Mouse (Mus musculus) megakaryocyte, embryonic 14.5 days (primary cell): Measurements from ENCODE around the gene Col1a1. TPM values are rescaled to one million over a fixed set of nuclear protein-coding genes. Genes with fewer than 3 reads are reported as not detected.

Source experiments
- H3K27me3 ChIP-seq: replicated peaks from 2 replicates; pipeline ENCODE3; 2012; ENCODE audit warnings: inconsistent platforms
- H3K36me3 ChIP-seq: replicated peaks from 2 replicates; pipeline ENCODE3; 2012; ENCODE audit warnings: low read length, inconsistent platforms, mixed read lengths
- H3K4me1 ChIP-seq: 2 replicates; pipeline ENCODE4 v1.6.1; 2012; ENCODE audit warnings: inconsistent platforms
- H3K4me3 ChIP-seq: replicated peaks from 2 replicates; pipeline ENCODE3; 2012; ENCODE audit warnings: moderate library complexity, mild to moderate bottlenecking, inconsistent platforms
- H3K9me3 ChIP-seq: 2 replicates; pipeline ENCODE4 v1.6.1; 2012; ENCODE audit warnings: inconsistent platforms
- FLI1 ChIP-seq: IDR thresholded peaks from 2 replicates; pipeline ENCODE4 v1.6.1; 2012; ENCODE audit warnings: low read length, inconsistent platforms, mixed read lengths
- GATA1 ChIP-seq: IDR thresholded peaks from 3 replicates; pipeline ENCODE4 v1.6.1; 2012; ENCODE audit warnings: mixed read lengths, low read length, inconsistent platforms, borderline replicate concordance
- polyA plus RNA-seq: library from polyadenylated mRNA; stranded (reverse); fragments of >175 nt; gene quantifications from 2 replicates; pipeline ENCODE4 v1.2.3, GENCODE M21; 2012; ENCODE audit warnings: low replicate concordance; ENCODE audit not compliant: insufficient read depth

Gene Col1a1
- polyA plus RNA-seq, 1 experiment: not detected

DNA sequence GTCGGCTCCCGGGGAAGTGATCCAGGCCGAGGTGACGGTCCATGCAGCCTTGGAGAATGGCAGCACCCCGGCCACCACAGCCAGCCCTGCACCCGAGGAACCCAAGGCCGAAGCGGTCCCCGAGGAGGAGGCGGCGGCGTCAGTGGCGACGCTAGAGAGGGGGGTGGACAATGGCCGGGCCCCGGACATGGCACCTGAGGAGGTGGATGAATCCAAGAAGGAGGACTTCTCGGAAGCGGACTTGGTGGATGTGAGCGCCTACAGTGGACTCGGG is 56.4 kb downstream of the Col1a1 start:
- Histone ChIP-seq H3K9me3 (no peaks in the 10 kb centered on the region), H3K4me3 (peak overlapping the region; percentile 99), H3K27me3 (no peaks in the 10 kb centered on the region), H3K36me3 (peaks cover 52% of the 10 kb centered on the region), H3K4me1 (peaks cover 68% of the 10 kb centered on the region)
- TF ChIP-seq FLI1 (no peak), GATA1 (no peak)

DNA sequence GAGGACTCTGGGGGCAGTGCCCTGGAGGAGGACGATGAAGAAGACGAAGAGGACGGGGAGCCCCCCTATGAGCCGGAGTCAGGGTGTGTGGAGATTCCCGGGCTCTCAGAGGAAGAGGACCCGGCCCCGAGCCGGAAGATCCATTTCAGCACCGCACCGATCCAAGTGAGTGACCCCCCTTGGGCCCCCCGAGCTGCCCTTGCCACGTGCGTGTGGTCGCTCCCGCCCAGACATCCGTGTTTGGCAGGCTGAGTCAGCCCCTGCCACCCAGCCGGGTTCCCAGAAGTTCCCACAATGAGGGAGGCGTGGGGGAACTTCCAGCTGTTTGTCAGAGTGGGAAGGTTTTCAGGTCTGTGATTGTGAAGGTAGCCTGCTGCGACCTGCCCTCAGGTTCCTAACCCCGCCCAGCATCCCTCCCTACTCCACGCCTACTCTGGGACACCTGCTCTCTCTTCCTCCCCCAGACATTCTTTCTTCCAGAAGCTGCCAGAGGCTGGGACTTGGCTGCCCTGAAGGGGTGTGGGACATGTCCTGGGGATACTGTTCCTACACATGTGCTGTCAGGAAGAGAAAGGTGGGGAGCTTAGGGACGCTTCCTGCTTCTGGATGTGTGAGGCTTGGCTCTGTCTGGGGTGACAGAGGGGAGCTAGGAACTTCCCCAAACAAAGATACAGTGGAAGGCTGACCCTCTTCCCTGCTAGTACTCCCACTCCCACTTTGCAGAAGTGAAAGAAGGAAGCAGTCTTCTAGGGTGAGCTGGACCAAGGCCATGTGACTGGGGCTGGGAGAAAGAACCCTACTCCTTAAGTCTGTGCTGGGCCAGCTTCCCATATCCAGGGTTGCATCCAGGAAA is 57.0 kb downstream of the Col1a1 start:
- TF ChIP-seq GATA1: no peak
- TF ChIP-seq FLI1: no peak
- H3K4me3 ChIP-seq: peak overlapping the region; percentile 99
- peaks cover 58% of the 10 kb centered on the region for H3K36me3 ChIP-seq
- H3K4me1 ChIP-seq: peaks cover 68% of the 10 kb centered on the region
- H3K27me3 ChIP-seq: no peaks in the 10 kb centered on the region
- H3K9me3 ChIP-seq: no peaks in the 10 kb centered on the region

DNA sequence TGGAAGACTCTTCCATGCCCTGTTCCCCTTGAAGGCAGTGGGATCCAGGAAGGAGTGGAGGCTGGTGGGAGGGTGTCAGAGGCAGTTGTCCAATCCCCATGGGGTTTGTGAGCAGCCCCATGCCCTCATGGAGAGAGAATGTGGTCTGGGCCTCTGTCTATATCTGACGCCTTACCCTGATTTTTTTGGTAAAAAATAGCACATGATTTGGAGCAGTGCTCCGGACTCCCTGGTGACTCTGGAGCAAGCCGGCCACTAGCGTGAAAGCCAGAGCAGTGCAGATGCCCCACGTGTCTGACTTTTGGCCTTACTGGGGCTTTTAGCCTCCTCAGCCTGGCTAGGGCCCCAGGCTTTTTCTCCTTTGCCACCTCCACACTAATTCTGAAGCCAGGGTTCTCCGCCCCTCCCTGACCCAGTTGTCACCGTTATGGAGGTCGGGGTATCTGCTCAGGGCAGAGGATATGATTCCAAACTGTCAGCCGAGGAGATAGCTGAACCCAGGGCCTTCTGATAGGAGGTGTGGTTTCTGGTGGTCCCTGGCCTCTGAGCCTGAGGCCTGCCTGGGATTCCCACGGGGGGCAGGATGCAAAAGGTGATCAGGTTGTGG is 58.3 kb downstream of the Col1a1 start:
- Histone ChIP-seq H3K4me1 (peaks cover 68% of the 10 kb centered on the region), H3K27me3 (no peaks in the 10 kb centered on the region), H3K4me3 (peak overlapping the region; percentile 99), H3K36me3 (peaks cover 71% of the 10 kb centered on the region), H3K9me3 (no peaks in the 10 kb centered on the region)
- no peak for TF ChIP-seq GATA1
- TF ChIP-seq FLI1: no peak

DNA sequence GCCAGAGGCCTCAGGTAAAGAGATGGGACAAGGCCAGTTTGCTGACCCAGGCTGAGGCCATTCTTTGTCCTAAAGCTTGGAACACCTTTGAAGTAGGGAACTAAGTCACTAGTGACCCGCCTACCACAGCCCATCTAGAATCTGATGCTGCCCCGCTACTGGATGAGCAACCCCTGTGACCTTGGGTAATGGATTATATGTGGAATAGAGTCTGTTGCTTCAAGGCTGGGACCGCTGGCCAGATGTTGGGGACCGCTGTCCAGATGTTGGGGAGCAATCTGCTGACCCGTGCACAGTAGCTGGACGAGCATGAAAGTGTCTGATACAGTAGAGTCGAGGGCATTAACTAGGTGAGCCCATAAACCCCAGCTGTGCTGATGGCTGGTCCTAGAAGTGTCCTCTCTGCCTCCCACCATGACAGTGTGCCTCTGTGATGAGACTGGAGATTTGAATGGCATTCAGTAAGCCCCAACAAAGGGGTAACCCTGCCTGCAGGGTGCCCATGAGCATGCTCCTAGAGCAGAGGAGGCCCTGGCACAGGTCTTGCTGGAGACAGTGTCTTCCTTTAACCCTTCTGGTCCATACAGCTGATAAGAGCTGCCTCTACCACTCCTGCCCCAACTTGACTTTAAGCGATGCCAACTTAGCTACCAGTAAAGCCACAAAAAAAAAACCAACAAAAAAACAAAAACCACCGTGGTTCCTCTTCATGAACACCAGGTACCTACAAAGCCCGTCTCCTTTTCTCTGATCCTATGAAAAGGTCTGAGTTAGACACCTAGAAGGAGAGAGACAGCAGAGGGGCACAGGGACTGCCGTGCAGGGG is 59.1 kb downstream of the Col1a1 start:
- TF ChIP-seq GATA1: no peak
- TF ChIP-seq FLI1: no peak
- H3K36me3 ChIP-seq: peaks cover 80% of the 10 kb centered on the region
- H3K9me3 ChIP-seq: no peaks in the 10 kb centered on the region
- no peaks in the 10 kb centered on the region for H3K27me3 ChIP-seq
- peaks cover 73% of the 10 kb centered on the region for H3K4me1 ChIP-seq
- H3K4me3 ChIP-seq: peak overlapping the region; percentile 99

DNA sequence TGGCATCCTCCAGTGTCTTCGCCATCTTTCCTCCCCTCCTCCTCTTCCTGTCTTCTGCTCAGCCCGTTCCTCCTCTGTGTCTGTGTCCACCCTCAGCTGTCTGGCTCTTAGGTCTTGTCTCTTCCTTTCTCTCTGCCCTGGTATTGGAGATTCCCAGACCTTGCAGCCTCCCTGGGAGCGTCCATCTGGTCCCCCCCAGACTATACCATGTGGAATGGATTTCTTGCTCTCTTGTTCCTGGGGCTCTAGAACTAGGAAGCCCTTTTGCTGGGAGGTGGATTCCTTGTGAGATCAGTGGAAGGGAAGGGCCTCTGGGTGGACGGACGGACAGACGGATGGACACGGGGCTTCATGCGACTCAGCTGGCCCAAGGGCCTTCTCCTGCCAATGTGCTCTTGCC is 60.1 kb downstream of the Col1a1 start:
- no peaks in the 10 kb centered on the region for H3K27me3 ChIP-seq
- peaks cover 89% of the 10 kb centered on the region for H3K36me3 ChIP-seq
- H3K9me3 ChIP-seq: no peaks in the 10 kb centered on the region
- peaks cover 82% of the 10 kb centered on the region for H3K4me1 ChIP-seq
- TF ChIP-seq GATA1 (no peak), FLI1 (no peak)
- H3K4me3 ChIP-seq: peak overlapping the region; percentile 99

DNA sequence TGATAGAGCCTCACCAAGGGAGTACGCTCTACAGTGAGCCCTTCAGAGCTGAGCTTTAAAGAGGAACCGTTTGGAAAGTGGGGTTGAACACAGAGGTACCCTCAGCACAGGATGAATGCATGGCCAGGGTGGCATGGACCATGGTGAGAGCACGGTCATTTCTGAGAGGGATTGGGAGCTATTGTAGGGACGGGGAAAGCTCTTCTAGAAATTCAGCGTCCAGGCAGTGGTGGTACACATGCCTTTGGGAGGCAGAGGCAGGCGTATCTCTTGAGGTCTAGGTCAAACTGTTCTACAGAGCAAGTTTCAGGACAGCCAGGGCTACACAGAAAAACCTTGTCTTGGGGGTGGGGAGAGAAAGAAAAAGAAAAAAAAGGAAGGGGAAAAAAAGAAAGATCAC is 61.0 kb downstream of the Col1a1 start:
- H3K4me3 ChIP-seq: peak overlapping the region; percentile 99
- no peak for TF ChIP-seq GATA1
- TF ChIP-seq FLI1: no peak
- peaks cover 91% of the 10 kb centered on the region for H3K4me1 ChIP-seq
- H3K9me3 ChIP-seq: no peaks in the 10 kb centered on the region
- H3K27me3 ChIP-seq: no peaks in the 10 kb centered on the region
- H3K36me3 ChIP-seq: peaks cover 98% of the 10 kb centered on the region

DNA sequence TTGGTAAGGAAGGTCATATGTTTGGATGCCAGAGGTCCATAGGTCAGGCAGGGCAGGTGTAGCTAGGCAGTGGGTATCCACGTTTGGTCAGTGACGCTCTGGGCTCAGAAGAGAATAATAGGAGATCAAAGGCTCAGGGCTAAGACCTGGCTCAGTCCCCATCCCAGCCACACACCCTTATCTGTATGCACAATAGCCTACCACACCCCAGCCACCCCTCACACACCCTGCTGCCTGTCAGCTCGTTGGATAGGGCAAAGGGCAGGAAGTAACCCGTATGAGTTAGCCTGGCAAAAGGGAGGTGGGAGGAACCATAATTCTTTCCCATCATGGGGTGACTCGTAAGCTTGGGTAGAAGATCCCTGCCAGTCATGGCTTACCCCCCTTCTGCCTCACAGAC is 61.6 kb downstream of the Col1a1 start:
- Histone ChIP-seq H3K4me1 (peaks cover 97% of the 10 kb centered on the region), H3K27me3 (no peaks in the 10 kb centered on the region), H3K36me3 (peaks cover 99% of the 10 kb centered on the region), H3K4me3 (peak overlapping the region; percentile 60), H3K9me3 (no peaks in the 10 kb centered on the region)
- TF ChIP-seq FLI1 (no peak), GATA1 (0 out of 3 replicates have a peak, but pooled peaks have one; percentile 14)

DNA sequence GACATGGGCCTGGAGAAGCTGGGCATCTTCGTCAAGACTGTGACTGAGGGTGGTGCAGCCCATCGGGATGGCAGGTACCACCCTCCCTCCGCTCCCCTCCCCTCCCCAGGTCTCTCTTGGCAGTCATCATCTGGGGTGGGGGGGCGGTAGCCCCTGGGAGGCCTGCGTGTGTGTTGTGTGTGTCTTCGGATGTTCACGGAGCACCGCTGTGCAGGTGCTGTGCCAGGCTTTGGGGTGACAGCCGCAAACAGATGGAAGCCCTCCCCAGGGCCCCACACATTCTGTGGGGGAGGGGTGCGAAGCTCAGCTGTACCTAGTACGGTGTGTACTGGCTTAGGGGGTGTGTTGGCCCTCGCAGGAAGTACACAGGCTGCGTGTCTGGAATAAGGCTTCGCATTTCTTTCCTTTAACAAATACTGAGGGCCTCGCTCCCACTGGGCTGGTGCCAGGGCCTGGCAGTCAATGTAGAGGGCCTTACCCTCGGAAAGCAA is 62.1 kb downstream of the Col1a1 start:
- Histone ChIP-seq H3K27me3 (no peaks in the 10 kb centered on the region), H3K4me1 (peaks cover 100% of the 10 kb centered on the region), H3K4me3 (peak overlapping the region; percentile 60), H3K9me3 (no peaks in the 10 kb centered on the region), H3K36me3 (peaks cover 100% of the 10 kb centered on the region)
- TF ChIP-seq GATA1: no peak
- no peak for TF ChIP-seq FLI1

DNA sequence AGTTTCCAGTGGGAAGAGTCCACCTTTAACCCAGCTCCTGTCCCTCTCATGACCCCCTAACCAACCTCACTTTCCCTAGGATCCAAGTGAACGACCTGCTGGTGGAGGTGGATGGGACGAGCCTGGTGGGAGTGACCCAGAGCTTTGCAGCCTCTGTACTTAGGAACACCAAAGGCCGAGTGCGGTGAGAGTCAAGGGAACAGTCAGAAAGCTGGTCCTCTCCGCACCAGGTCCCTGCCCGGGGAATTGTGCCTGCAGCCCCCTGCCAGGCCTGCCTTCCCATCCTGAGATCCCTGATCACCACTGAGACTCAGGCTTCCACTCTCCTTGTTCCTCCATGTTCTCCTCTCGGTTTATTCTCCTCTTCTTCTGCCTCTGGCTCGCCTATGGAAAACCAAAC is 64.1 kb downstream of the Col1a1 start:
- Histone ChIP-seq H3K36me3 (peaks cover 100% of the 10 kb centered on the region), H3K4me1 (peaks cover 100% of the 10 kb centered on the region), H3K4me3 (peak overlapping the region; percentile 85), H3K9me3 (no peaks in the 10 kb centered on the region), H3K27me3 (no peaks in the 10 kb centered on the region)
- no peak for TF ChIP-seq GATA1
- no peak for TF ChIP-seq FLI1
